Mouse (Mus musculus) frontal cortex, postnatal 25 days (tissue): ENCODE results near the gene Mtmr1.

ENCODE experiments used
- DNase-seq, 2 experiments: peaks; one replicate each; pipeline ENCODE4 v3.0.0; 2022; ENCODE audit warnings: low spot score in 2 of 2

Mtmr1 gene

DNA sequence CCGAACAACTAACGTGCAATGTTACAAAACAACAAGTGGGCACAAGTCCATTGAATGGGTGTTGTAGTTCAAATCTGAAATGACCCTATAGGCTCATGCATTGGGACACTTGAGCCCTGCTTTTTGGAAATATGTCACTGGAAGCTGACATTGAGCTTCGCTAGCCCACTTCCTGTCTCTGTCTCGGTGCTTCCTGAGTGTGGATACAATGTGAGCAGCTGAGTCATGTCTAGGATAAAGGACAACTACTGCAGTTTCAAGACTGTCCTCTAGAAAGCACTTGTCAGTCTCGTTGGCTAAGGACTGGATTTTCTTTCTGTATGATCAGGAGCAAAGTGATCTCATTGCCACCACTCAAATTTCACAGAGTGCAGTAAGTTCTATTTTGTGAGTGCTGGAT lies 78.4 kb downstream of the Mtmr1 start:
- DNase-seq, result no peak

GRCm38 (mm10) chrX:71456078-71456737 lies 91.6 kb downstream of the Mtmr1 start:
- DNase-seq, result no peak

DNA sequence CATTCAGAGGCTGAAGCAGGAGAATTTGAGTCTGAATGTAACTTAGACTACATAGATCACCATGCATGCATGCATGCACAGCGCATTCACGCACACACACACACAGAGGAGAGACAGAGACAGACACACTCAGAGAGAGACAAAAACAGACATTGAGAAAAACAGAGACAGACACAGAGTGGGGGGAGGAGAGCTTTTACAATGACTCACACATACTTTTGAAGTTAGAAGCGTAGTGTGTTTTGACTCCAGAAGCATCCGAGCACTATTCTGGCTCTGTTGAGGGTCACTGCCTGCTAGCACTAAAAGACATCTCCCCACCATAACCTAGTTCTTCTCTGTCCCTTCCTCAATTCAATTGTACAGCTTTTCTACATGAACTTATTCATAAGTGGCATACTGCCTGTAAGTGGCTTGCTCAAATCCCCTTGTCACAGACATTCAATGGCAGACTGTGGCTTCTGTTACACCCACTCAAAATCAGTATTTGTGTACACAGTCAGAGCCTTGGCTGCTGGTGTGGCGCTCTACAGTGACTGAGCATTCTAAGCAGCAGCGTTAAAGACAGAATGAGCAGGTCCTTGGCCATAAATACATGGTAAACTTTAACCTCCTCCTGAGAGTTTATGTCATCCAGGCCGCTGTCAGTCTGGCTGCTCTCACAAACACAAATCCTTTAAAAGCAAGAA lies 99.7 kb downstream of the Mtmr1 start:
- DNase-seq, result no peak

- DNase-seq, result no peak
Observed at GRCm38 (mm10) chrX:71465417-71465816, 100.9 kb downstream of the Mtmr1 start.

- no peak for DNase-seq
Observed at GRCm38 (mm10) chrX:71467491-71467890, 102.9 kb downstream of the Mtmr1 start.
